Mouse (Mus musculus): ENCODE results near the gene Lbr. TPM values are rescaled to one million over a fixed set of nuclear protein-coding genes. Genes with fewer than 3 reads are reported as not detected.

The Lbr gene
- 47.2 and 71.9 TPM in 2 replicates for total RNA-seq (2014; rRNA removed; ENCODE audit: low replicate concordance)
- 29.7 and 31.3 TPM in 2 replicates for polyA plus RNA-seq (2015; fragmentation: Nextera tagmentation; extraction: Ambion mirVana)

- WGBS = under 1% methylated on average over 14 of the region's 14 CpGs
- Histone ChIP-seq H3K4me3 (ENCODE audit: low read depth, low read length) (peak within 1 kb of the TSS; percentile 90), H3K27me3 (ENCODE audit: control insufficient read depth, insufficient read depth, low read length) (no peaks in the 10 kb centered on the region), H3K9me3 (replicated peaks; ENCODE audit: control insufficient read depth, low read length) (no peaks in the 10 kb centered on the region), H3K4me1 (ENCODE audit: control insufficient read depth, insufficient read depth) (peaks cover 21% of the 10 kb centered on the region), H3K36me3 (replicated peaks; ENCODE audit: control insufficient read depth, insufficient read depth, low read length) (no peaks in the 10 kb centered on the region; the same call in 1 of the 2 replicates), H3K9ac (replicated peaks; ENCODE audit: low read depth, low read length) (peak within 1 kb of the TSS; percentile 91), H3K4me2 (ENCODE audit: low read depth, low read length) (peak within 1 kb of the TSS; percentile 90), H3K27ac (ENCODE audit: low read depth) (peak within 1 kb of the TSS; percentile 99)
- ATAC-seq (ENCODE audit: insufficient read depth, low read depth) (no peak), DNase-seq (ENCODE audit: low spot score) (no peak)
- TF ChIP-seq EP300 (IDR thresholded peaks at IDR 0.05; ENCODE audit: low read depth) (no peak), CTCF (IDR thresholded peaks at IDR 0.05; ENCODE audit: low read depth) (no peak)
Observed at GRCm38 (mm10) chr1:181842781-181843180, at the start of gene Lbr. TSS of gene Lbr (minus strand) at chr1:181843046.

DNA sequence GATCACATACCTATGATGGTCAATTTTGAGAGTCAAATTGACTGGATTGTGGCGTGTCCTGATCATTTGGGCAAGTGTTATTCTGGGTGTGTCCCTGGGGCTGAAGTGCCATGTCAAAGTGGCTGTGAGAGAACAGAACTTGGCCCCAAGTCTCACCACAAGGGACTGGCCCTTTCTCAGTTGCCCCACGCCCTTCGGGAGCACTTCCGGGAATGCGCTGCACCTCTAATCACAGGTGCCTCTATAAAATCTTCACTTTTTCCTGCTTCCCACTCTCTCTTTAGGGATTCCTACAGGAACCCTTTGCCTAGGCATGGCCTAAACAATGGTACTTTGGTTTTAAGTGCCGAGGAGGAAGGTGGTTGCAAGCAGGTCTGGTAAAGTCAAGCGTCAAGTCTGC lies 46.8 kb upstream of the Lbr start:
- Histone ChIP-seq H3K27me3 (ENCODE audit: control insufficient read depth, insufficient read depth, low read length) (no peaks in the 10 kb centered on the region), H3K4me1 (ENCODE audit: control insufficient read depth, insufficient read depth) (peaks cover 3% of the 10 kb centered on the region; the same call in 1 of the 2 replicates), H3K4me3 (ENCODE audit: low read depth, low read length) (no peak overlapping the region), H3K4me2 (ENCODE audit: low read depth, low read length) (no peak overlapping the region), H3K27ac (ENCODE audit: low read depth) (no peak overlapping the region), H3K9me3 (replicated peaks; ENCODE audit: control insufficient read depth, low read length) (no peaks in the 10 kb centered on the region), H3K36me3 (replicated peaks; ENCODE audit: control insufficient read depth, insufficient read depth, low read length) (no peaks in the 10 kb centered on the region), H3K9ac (replicated peaks; ENCODE audit: low read depth, low read length) (no peak overlapping the region)
- DNase-seq (ENCODE audit: low spot score) = no peak
- WGBS = 80% methylated on average over 7 of the region's 7 CpGs
- ATAC-seq (ENCODE audit: insufficient read depth, low read depth) = no peak
- TF ChIP-seq EP300 (IDR thresholded peaks at IDR 0.05; ENCODE audit: low read depth) = no peak
- no peak for TF ChIP-seq CTCF (IDR thresholded peaks at IDR 0.05; ENCODE audit: low read depth)

- Histone ChIP-seq H3K27ac (ENCODE audit: low read depth) (no peak overlapping the region), H3K4me3 (ENCODE audit: low read depth, low read length) (no peak overlapping the region), H3K4me1 (ENCODE audit: control insufficient read depth, insufficient read depth) (peaks cover 3% of the 10 kb centered on the region; the same call in 1 of the 2 replicates), H3K36me3 (replicated peaks; ENCODE audit: control insufficient read depth, insufficient read depth, low read length) (no peaks in the 10 kb centered on the region), H3K27me3 (ENCODE audit: control insufficient read depth, insufficient read depth, low read length) (no peaks in the 10 kb centered on the region), H3K9me3 (replicated peaks; ENCODE audit: control insufficient read depth, low read length) (no peaks in the 10 kb centered on the region), H3K9ac (replicated peaks; ENCODE audit: low read depth, low read length) (no peak overlapping the region), H3K4me2 (ENCODE audit: low read depth, low read length) (no peak overlapping the region)
- peak; percentile 76 for ATAC-seq (ENCODE audit: insufficient read depth, low read depth)
- DNase-seq (ENCODE audit: low spot score) = peak; percentile 74
- WGBS = 3% methylated on average over 11 of the region's 11 CpGs
- TF ChIP-seq CTCF (IDR thresholded peaks at IDR 0.05; ENCODE audit: low read depth) = peak; percentile 100
- TF ChIP-seq EP300 (IDR thresholded peaks at IDR 0.05; ENCODE audit: low read depth) = no peak
Observed at GRCm38 (mm10) chr1:181888801-181889200, 46.0 kb upstream of the Lbr start.

- Histone ChIP-seq H3K27me3 (ENCODE audit: control insufficient read depth, insufficient read depth, low read length) (no peaks in the 10 kb centered on the region), H3K9me3 (replicated peaks; ENCODE audit: control insufficient read depth, low read length) (no peaks in the 10 kb centered on the region), H3K4me2 (ENCODE audit: low read depth, low read length) (peak overlapping the region; percentile 50), H3K27ac (ENCODE audit: low read depth) (no peak overlapping the region), H3K36me3 (replicated peaks; ENCODE audit: control insufficient read depth, insufficient read depth, low read length) (no peaks in the 10 kb centered on the region), H3K4me1 (ENCODE audit: control insufficient read depth, insufficient read depth) (0 out of 2 replicates have a peak, but pooled peaks cover 7% of the 10 kb centered on the region), H3K9ac (replicated peaks; ENCODE audit: low read depth, low read length) (no peak overlapping the region), H3K4me3 (ENCODE audit: low read depth, low read length) (peak overlapping the region; percentile 18; the same call in 1 of the 2 replicates)
- ATAC-seq (ENCODE audit: insufficient read depth, low read depth) (peak; percentile 60), DNase-seq (ENCODE audit: low spot score) (peak; percentile 75)
- WGBS = 19% methylated on average over 8 of the region's 8 CpGs
- TF ChIP-seq CTCF (IDR thresholded peaks at IDR 0.05; ENCODE audit: low read depth) = peak; percentile 72
- TF ChIP-seq EP300 (IDR thresholded peaks at IDR 0.05; ENCODE audit: low read depth) = no peak
Observed at GRCm38 (mm10) chr1:181881532-181881931, 38.7 kb upstream of the Lbr start.

DNA sequence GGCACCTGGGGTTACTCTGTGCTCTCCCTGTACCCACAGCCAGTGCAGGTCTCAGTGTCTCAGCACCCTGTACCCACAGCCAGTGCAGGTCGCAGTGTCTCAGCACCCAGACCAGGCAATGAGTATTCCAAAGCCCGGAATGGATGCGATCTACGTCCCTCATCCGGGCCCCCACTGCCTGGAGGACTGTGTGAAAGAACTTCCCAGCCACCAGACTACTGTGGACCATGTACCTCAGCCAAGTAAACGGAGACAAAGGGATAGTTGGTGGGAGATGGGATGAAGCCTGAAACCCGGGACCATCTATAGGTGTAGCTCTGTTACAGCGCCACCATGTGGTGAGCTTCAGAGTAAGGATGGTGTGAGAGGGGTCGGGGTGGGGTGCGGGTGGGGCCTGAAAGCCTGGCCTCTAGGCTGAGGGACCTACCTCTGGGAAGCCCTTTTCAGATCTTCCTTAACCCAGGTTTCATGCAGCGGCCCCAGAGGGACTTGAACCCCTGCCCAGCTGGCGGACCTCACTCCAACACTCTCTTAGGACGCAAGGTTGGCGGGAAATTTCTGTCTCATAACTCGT lies 38.0 kb upstream of the Lbr start:
- H3K4me1 ChIP-seq (ENCODE audit: control insufficient read depth, insufficient read depth) = 0 out of 2 replicates have a peak, but pooled peaks cover 7% of the 10 kb centered on the region
- H3K27ac ChIP-seq (ENCODE audit: low read depth) = no peak overlapping the region
- no peaks in the 10 kb centered on the region for H3K36me3 ChIP-seq (replicated peaks; ENCODE audit: control insufficient read depth, insufficient read depth, low read length)
- no peak overlapping the region for H3K4me2 ChIP-seq (ENCODE audit: low read depth, low read length)
- ATAC-seq (ENCODE audit: insufficient read depth, low read depth) = peak; percentile 12; the same call in 1 of the 2 replicates
- no peak overlapping the region for H3K9ac ChIP-seq (replicated peaks; ENCODE audit: low read depth, low read length)
- no peaks in the 10 kb centered on the region for H3K27me3 ChIP-seq (ENCODE audit: control insufficient read depth, insufficient read depth, low read length)
- 49% methylated on average over 15 of the region's 15 CpGs for WGBS
- TF ChIP-seq EP300 (IDR thresholded peaks at IDR 0.05; ENCODE audit: low read depth) (no peak), CTCF (IDR thresholded peaks at IDR 0.05; ENCODE audit: low read depth) (peak; percentile 35)
- no peaks in the 10 kb centered on the region for H3K9me3 ChIP-seq (replicated peaks; ENCODE audit: control insufficient read depth, low read length)
- DNase-seq (ENCODE audit: low spot score) = no peak
- H3K4me3 ChIP-seq (ENCODE audit: low read depth, low read length) = no peak overlapping the region
